Mouse (Mus musculus) midbrain, postnatal 0 days (tissue): ENCODE results near the gene Rab31. TPM values are rescaled to one million over a fixed set of nuclear protein-coding genes. Genes with fewer than 3 reads are reported as not detected.

ENCODE experiments used
- ATAC-seq: fragments of 200-750 bp; cut with Nextera tagmentation; 2 replicates; pipeline ENCODE4 v1.8.0; 2017; ENCODE audit warnings: moderate number of reproducible peaks, mild to moderate bottlenecking, moderate TSS enrichment, moderate library complexity; ENCODE audit not compliant: low FRiP score
- DNase-seq: peaks from one replicate; pipeline ENCODE4 v3.0.0-alpha.2; 2015; ENCODE audit warnings: low spot score
- H3K27ac ChIP-seq: fragments of 300-500 bp; sonication (generic); 2 replicates; pipeline ENCODE4 v1.5.1; 2014; ENCODE audit warnings: low read depth, mild to moderate bottlenecking, low read length, mixed read lengths
- H3K27me3 ChIP-seq: fragments of 300-500 bp; sonication (generic); 2 replicates; pipeline ENCODE4 v1.6.1; 2014; ENCODE audit warnings: low read length, control low read depth, mixed read lengths; ENCODE audit not compliant: insufficient read depth
- H3K36me3 ChIP-seq: fragments of 300-500 bp; sonication (generic); 2 replicates; pipeline ENCODE4 v1.6.1; 2014; ENCODE audit warnings: low read length, control low read depth, mixed read lengths; ENCODE audit not compliant: insufficient read depth
- H3K4me1 ChIP-seq: fragments of 300-500 bp; sonication (generic); 2 replicates; pipeline ENCODE4 v1.6.1; 2014; ENCODE audit warnings: mild to moderate bottlenecking, control low read depth, antibody characterized with exemption, low read length, mixed read lengths; ENCODE audit not compliant: insufficient read depth
- H3K4me2 ChIP-seq: fragments of 300-500 bp; sonication (generic); 2 replicates; pipeline ENCODE4 v1.6.1; 2014; ENCODE audit warnings: low read depth, mild to moderate bottlenecking, low read length, mixed read lengths; ENCODE audit not compliant: poor library complexity, severe bottlenecking
- H3K4me3 ChIP-seq: fragments of 300-500 bp; sonication (generic); 2 replicates; pipeline ENCODE4 v1.5.1; 2014; ENCODE audit warnings: low read depth, mild to moderate bottlenecking, low read length, moderate library complexity
- H3K9ac ChIP-seq: fragments of 300-500 bp; sonication (generic); replicated peaks from 2 replicates; pipeline ENCODE4 v1.6.1; 2014; ENCODE audit warnings: mild to moderate bottlenecking, low read length, moderate library complexity, mixed read lengths; ENCODE audit not compliant: poor library complexity, severe bottlenecking
- H3K9me3 ChIP-seq: fragments of 300-500 bp; sonication (generic); 2 replicates; pipeline ENCODE4 v1.6.1; 2016; ENCODE audit warnings: low read length, control low read depth
- CTCF ChIP-seq: IDR thresholded peaks from 2 replicates; pipeline ENCODE4 v1.5.1; 2016; ENCODE audit warnings: antibody characterized with exemption, mild to moderate bottlenecking
- WGBS: fragments of 180-500 bp; shearing (Covaris S2); extraction: QIAGEN DNeasy Blood & Tissue Kit; methylation state at CpG from one replicate; pipeline ENCODE4 v1.1.7; 2014; 5-methylcytosine and 5-hydroxymethylcytosine counted together
- polyA plus RNA-seq: library from polyadenylated mRNA; unstranded; fragments of >200 nt; fragmentation: Nextera tagmentation; extraction: Ambion mirVana; gene quantifications from 2 replicates; pipeline ENCODE4 v1.2.1, GENCODE M21; 2015
- total RNA-seq: library from RNA; depleted of rRNA; stranded (reverse); fragments of >200 nt; gene quantifications from 2 replicates; pipeline ENCODE4 v1.2.3, GENCODE M21; 2014

Gene Rab31
- total and polyA plus RNA-seq, 2 experiments from 2014 or later, result 67.6 to 88.1 TPM

- no peak overlapping the region for H3K4me2 ChIP-seq
- WGBS, result 90% methylated on average over 6 of the region's 6 CpGs
- H3K4me3 ChIP-seq, result no peak overlapping the region
- H3K27ac ChIP-seq, result no peak overlapping the region
- H3K36me3 ChIP-seq, result no peaks in the 10 kb centered on the region
- no peak for ATAC-seq
- DNase-seq, result no peak
- H3K9me3 ChIP-seq, result no peaks in the 10 kb centered on the region
- H3K9ac ChIP-seq, result no peak overlapping the region
- no peak for TF ChIP-seq CTCF
- H3K27me3 ChIP-seq, result no peaks in the 10 kb centered on the region
- H3K4me1 ChIP-seq, result no peaks in the 10 kb centered on the region
Measured at GRCm38 (mm10) chr17:65625563-65625962, 147.0 kb downstream of the Rab31 start.

- H3K27me3 ChIP-seq, result no peaks in the 10 kb centered on the region
- H3K27ac ChIP-seq, result no peak overlapping the region
- no peak overlapping the region for H3K4me2 ChIP-seq
- H3K36me3 ChIP-seq, result no peaks in the 10 kb centered on the region
- no peaks in the 10 kb centered on the region for H3K9me3 ChIP-seq
- no peak overlapping the region for H3K9ac ChIP-seq
- no peak for TF ChIP-seq CTCF
- ATAC-seq (no peak), DNase-seq (no peak)
- H3K4me3 ChIP-seq, result no peak overlapping the region
- no peaks in the 10 kb centered on the region for H3K4me1 ChIP-seq
Measured at GRCm38 (mm10) chr17:65623130-65623529, 149.4 kb downstream of the Rab31 start.

GRCm38 (mm10) chr17:65618431-65618830, 154.1 kb downstream of the Rab31 start:
- Histone ChIP-seq H3K36me3 (no peaks in the 10 kb centered on the region), H3K27ac (no peak overlapping the region), H3K27me3 (no peaks in the 10 kb centered on the region), H3K4me2 (no peak overlapping the region), H3K9ac (no peak overlapping the region), H3K4me3 (no peak overlapping the region), H3K9me3 (no peaks in the 10 kb centered on the region), H3K4me1 (no peaks in the 10 kb centered on the region)
- TF ChIP-seq CTCF, result no peak
- DNase-seq (peak; percentile 13), ATAC-seq (no peak)
- 77% methylated on average over 2 of the region's 2 CpGs for WGBS

- H3K36me3 ChIP-seq, result no peaks in the 10 kb centered on the region
- no peaks in the 10 kb centered on the region for H3K9me3 ChIP-seq
- ATAC-seq (no peak), DNase-seq (no peak)
- H3K9ac ChIP-seq, result no peak overlapping the region
- H3K27me3 ChIP-seq, result no peaks in the 10 kb centered on the region
- no peak overlapping the region for H3K4me3 ChIP-seq
- WGBS, result 39% methylated on average over 3 of the region's 3 CpGs
- H3K4me1 ChIP-seq, result 0 out of 2 replicates have a peak, but pooled peaks cover 6% of the 10 kb centered on the region
- no peak overlapping the region for H3K4me2 ChIP-seq
- TF ChIP-seq CTCF, result no peak
- no peak overlapping the region for H3K27ac ChIP-seq
Measured at GRCm38 (mm10) chr17:65615678-65616077, 156.9 kb downstream of the Rab31 start.

- Histone ChIP-seq H3K4me1 (peaks cover 13% of the 10 kb centered on the region; the same call in 1 of the 2 replicates), H3K4me3 (peak overlapping the region; percentile 76), H3K9me3 (no peaks in the 10 kb centered on the region), H3K27me3 (no peaks in the 10 kb centered on the region), H3K36me3 (no peaks in the 10 kb centered on the region), H3K4me2 (peak overlapping the region; percentile 66), H3K9ac (peak overlapping the region; percentile 94), H3K27ac (peak overlapping the region; percentile 98)
- under 1% methylated on average over 9 of the region's 9 CpGs for WGBS
- no peak for TF ChIP-seq CTCF
- DNase-seq (peak; percentile 48), ATAC-seq (no peak)
Measured at GRCm38 (mm10) chr17:65614431-65614830, 158.1 kb downstream of the Rab31 start.

- ATAC-seq (peak; percentile 93), DNase-seq (peak; percentile 97)
- H3K27ac ChIP-seq, result peak within 1 kb of the TSS; percentile 98
- peak within 1 kb of the TSS; percentile 94 for H3K9ac ChIP-seq
- peak within 1 kb of the TSS; percentile 76 for H3K4me3 ChIP-seq
- TF ChIP-seq CTCF, result no peak
- peaks cover 20% of the 10 kb centered on the region; the same call in 1 of the 2 replicates for H3K4me1 ChIP-seq
- under 1% methylated on average over 81 of the region's 85 CpGs for WGBS
- no peaks in the 10 kb centered on the region for H3K9me3 ChIP-seq
- H3K27me3 ChIP-seq, result no peaks in the 10 kb centered on the region
- H3K4me2 ChIP-seq, result peak within 1 kb of the TSS; percentile 66
- H3K36me3 ChIP-seq, result no peaks in the 10 kb centered on the region
Measured at GRCm38 (mm10) chr17:65613463-65614412, 158.8 kb downstream of the Rab31 start, which contains the start of gene Vapa. TSS of gene Vapa (minus strand) at chr17:65613555.
